Mouse (Mus musculus): ENCODE measurements at regions not wholly inside any gene's neighbourhood (a gene's known extent, or its start where the extent isn't known, plus 50 kb on each side); places are given as distances from the start of the nearest gene placed in this dataset.

DNA sequence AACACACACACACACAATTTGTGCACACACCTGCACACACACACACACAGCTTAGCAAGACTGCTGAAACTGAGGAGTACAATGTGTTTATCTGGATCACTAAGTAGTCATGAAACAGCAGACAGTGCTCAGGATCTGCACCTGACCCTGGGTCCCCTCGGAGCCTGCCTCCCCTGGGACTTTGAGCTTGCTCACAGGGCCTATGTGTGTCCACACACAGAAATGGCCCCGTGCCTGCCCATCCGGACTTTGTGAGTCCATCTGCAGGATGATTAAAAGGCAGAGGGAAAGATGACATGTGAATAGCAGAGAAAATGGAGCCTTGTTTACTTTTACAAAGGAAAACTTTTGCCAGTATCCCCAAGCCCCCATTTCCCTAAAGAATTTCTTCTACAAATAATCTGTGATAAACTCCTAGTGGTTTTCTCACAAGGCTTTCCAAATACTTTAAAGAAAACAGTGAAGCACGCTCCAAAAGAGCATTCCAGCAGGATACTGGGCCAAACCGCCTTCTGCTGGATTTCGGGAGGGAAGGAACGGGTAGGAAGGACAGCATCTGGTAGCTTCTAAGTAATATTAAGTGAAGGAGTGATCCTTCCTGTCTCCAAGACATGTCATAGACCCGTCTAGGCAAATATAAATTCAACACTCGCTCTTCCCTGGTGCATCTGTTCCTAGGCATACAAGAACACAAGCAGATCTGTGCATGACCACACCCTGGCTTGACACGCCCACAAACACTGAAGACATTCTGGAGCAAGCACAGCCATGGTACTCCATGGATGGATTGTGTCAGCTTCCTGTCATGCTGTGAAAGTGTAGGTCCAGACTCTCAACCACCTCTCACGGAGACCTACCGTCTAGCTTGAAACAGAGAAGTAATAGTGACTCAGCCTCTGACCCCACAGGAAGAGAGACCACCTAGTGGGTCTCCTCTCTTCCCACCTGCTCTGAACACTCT lies 52.1 kb upstream of the Zfp637 start:
- 80% methylated on average over 12 of the region's 12 CpGs for WGBS

DNA sequence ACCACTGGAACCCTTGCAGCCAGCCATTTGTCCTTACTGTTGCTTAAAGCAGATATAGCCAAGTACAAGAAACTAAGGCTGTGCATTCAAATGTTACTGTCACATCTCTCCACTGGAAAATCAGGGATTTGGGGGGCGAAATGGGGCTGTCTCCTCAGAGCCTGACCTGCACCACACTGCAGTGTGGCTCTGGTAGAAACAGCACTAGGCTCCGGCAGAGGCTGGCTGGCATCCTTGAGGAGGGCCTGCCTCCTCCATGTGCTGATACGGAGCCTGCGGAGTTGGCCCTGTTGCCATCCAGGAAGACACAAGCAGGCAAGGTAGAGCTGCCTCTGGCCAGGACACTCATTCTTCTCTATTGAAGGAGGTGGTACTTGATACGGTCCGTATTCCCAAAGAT lies 50.4 kb upstream of the Zfp637 start:
- TF ChIP-seq CTCF (IDR thresholded peaks at IDR 0.05), result no peak
- H3K4me1 ChIP-seq (ENCODE audit: insufficient read depth, low read length), result no peaks in the 10 kb centered on the region
- 92% methylated on average over 6 of the region's 6 CpGs for WGBS
- H3K27me3 ChIP-seq (ENCODE audit: insufficient read depth, low read length), result no peaks in the 10 kb centered on the region
- no peaks in the 10 kb centered on the region for H3K36me3 ChIP-seq (ENCODE audit: insufficient read depth, low read length)
- no peaks in the 10 kb centered on the region for H3K9me3 ChIP-seq (ENCODE audit: low read length)
- no peak overlapping the region for H3K9ac ChIP-seq (replicated peaks; ENCODE audit: low read length, poor library complexity, severe bottlenecking)
- ATAC-seq (ENCODE audit: low FRiP score) (no peak), DNase-seq (ENCODE audit: low spot score) (no peak)
- no peak overlapping the region for H3K4me3 ChIP-seq (ENCODE audit: low read depth, low read length)
- H3K27ac ChIP-seq (ENCODE audit: low read depth, low read length), result no peak overlapping the region
- H3K4me2 ChIP-seq (ENCODE audit: low read depth, low read length, poor library complexity, severe bottlenecking), result no peak overlapping the region

More for the DNA sequence above, 52.1 kb upstream of the Zfp637 start:
- Histone ChIP-seq H3K4me1 (ENCODE audit: insufficient read depth, low read length) (no peaks in the 10 kb centered on the region), H3K9me3 (ENCODE audit: low read length) (no peaks in the 10 kb centered on the region), H3K36me3 (ENCODE audit: insufficient read depth, low read length) (no peaks in the 10 kb centered on the region), H3K27ac (ENCODE audit: low read depth, low read length) (no peak overlapping the region), H3K4me2 (ENCODE audit: low read depth, low read length, poor library complexity, severe bottlenecking) (no peak overlapping the region), H3K9ac (replicated peaks; ENCODE audit: low read length, poor library complexity, severe bottlenecking) (no peak overlapping the region), H3K4me3 (ENCODE audit: low read depth, low read length) (no peak overlapping the region), H3K27me3 (ENCODE audit: insufficient read depth, low read length) (no peaks in the 10 kb centered on the region)
- no peak for TF ChIP-seq CTCF (IDR thresholded peaks at IDR 0.05)
- DNase-seq (ENCODE audit: low spot score), result no peak
- ATAC-seq (ENCODE audit: low FRiP score), result no peak
